Mouse (Mus musculus) retina, adult 2 months (tissue): Measurements from ENCODE around the gene Gm28961.
"Not testable (repeated sequence)": the region's sequence is repeated elsewhere in the genome, so short reads cannot be mapped to it uniquely, and the experiment has no call there.

Experiments
- DNase-seq: peaks from one replicate; pipeline ENCODE4 v3.0.0-alpha.2; 2012; ENCODE audit warnings: low read depth, low spot score

Gm28961 gene

DNA sequence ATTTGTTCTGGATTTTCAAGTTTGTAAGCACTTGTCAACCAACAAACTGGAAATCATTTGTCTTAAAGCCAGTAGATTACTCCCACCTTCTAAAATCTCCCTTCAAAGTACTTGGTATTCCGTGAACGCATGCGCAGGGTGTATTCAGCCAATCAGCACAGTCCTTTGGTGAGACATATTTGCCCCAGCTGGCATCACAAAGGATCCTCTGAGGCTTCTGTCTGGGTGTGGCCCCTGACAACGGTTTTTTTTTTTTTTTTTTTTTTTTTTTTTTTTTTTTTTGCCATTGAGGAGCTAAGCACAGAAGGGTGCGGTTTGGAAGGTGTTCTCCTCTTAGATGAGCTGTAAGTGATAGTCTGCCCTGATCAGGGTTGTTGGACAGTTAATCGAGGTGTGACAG lies at the start of gene Gm28961:
Gene Gm28961, plus strand, starts transcription at position 301 of the 400 bp plus-strand sequence.
- not testable (repeated sequence) for DNase-seq
